Mouse (Mus musculus) lung, adult 2 months (tissue): Measurements from ENCODE around the gene Arfgap2.

Source experiments
- CTCF ChIP-seq: fragments of 200-500 bp; IDR thresholded peaks from 2 replicates; pipeline ENCODE4 v1.5.1; 2011; ENCODE audit warnings: mild to moderate bottlenecking, low read length, control low read depth; ENCODE audit not compliant: insufficient read depth
- POLR2A ChIP-seq: fragments of 200-500 bp; IDR thresholded peaks from 2 replicates; pipeline ENCODE4 v1.6.1; 2011; ENCODE audit warnings: low read depth, mild to moderate bottlenecking, control low read depth, low read length, borderline replicate concordance; ENCODE audit errors: extremely low read depth

GRCm38 (mm10) chr2:91243416-91243815, 21.4 kb upstream of the Arfgap2 start:
- TF ChIP-seq CTCF (no peak), POLR2A (no peak)
